ENCODE assay signal across 28 mouse cellular contexts in the genomic region with DNA sequence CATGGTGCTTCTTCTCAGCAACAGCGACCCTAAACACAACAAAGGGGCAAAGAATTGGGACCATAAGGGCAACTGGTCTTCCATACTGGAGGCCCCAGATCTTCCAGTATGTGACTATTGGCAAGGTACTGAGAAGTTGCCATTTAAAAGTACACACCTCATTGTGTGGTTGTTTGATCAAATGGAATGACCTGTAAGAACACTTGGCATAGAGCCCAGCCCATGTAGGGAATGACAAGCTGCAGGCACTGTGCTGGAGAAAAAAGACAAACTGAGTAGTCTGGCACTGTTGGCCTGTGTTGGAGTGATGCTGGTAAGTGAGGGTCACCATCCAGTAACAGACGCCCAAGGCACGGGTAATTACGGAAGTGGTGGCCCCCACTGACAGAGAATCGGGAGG.
DNase-seq lines count a peak whose midpoint lies in the region; ATAC-seq and TF ChIP-seq lines count a peak whose summit lies in the region.
"Had no signal": no experiment of that assay in that cellular context is flagged by ENCODE, and none has a peak within 500 bp of the region (broad histone marks: within the 10 kb centered on the region; RNA-seq: fewer than 3 reads in every experiment).

No protein-coding gene starts in this region.

- no peaks in the 10 kb centered on the region for H3K9me3 ChIP-seq in forebrain, embryonic 14.5 days (replicated peaks; ENCODE audit: control insufficient read depth, low read length)
- H3K9me3 ChIP-seq in forebrain, embryonic 15.5 days, result no peaks in the 10 kb centered on the region
- no peaks in the 10 kb centered on the region for H3K9me3 ChIP-seq in kidney, embryonic 14.5 days (ENCODE audit: control insufficient read depth, low read length)
- H3K9me3 ChIP-seq in midbrain, embryonic 14.5 days (ENCODE audit: control insufficient read depth, low read length), result no peaks in the 10 kb centered on the region
- no peaks in the 10 kb centered on the region for H3K9me3 ChIP-seq in midbrain, embryonic 13.5 days
- no peaks in the 10 kb centered on the region for H3K9me3 ChIP-seq in stomach, postnatal 0 days (ENCODE audit: control insufficient read depth, low read length)
- H3K9me3 ChIP-seq: embryonic facial prominence, embryonic 15.5 days; forebrain, embryonic 12.5 days; heart, embryonic 10.5 days; heart, embryonic 15.5 days; hindbrain, embryonic 12.5 days; intestine, embryonic 15.5 days; kidney, embryonic 15.5 days; midbrain, embryonic 12.5 days; neural tube, embryonic 15.5 days; stomach, embryonic 15.5 days had no signal

- TF ChIP-seq CTCF in stomach, postnatal 0 days (IDR thresholded peaks at IDR 0.05; ENCODE audit: low read depth), result no peak

- H3K4me2 ChIP-seq in forebrain, embryonic 14.5 days (ENCODE audit: low read length), result no peak overlapping the region
- H3K4me2 ChIP-seq in forebrain, embryonic 15.5 days (replicated peaks), result no peak overlapping the region
- H3K4me2 ChIP-seq in kidney, embryonic 14.5 days (replicated peaks; ENCODE audit: low read depth, low read length), result no peak overlapping the region
- no peak overlapping the region for H3K4me2 ChIP-seq in midbrain, embryonic 14.5 days (ENCODE audit: low read length)
- no peak overlapping the region for H3K4me2 ChIP-seq in midbrain, embryonic 13.5 days (replicated peaks)
- H3K4me2 ChIP-seq in stomach, postnatal 0 days (replicated peaks; ENCODE audit: low read depth), result no peak overlapping the region
- H3K4me2 ChIP-seq: embryonic facial prominence, embryonic 15.5 days; forebrain, embryonic 12.5 days; heart, embryonic 15.5 days; hindbrain, embryonic 12.5 days; intestine, embryonic 15.5 days; kidney, embryonic 15.5 days; liver, embryonic 11.5 days; midbrain, embryonic 12.5 days; neural tube, embryonic 15.5 days; stomach, embryonic 15.5 days had no signal

- peak; percentile 47 for DNase-seq in forebrain, embryonic 14.5 days (ENCODE audit: low spot score)
- peak; percentile 12 to 35 for DNase-seq in kidney, postnatal 36 days
- peak; percentile 17 for DNase-seq in midbrain, embryonic 14.5 days
- peak; percentile 34 for DNase-seq in stomach, postnatal 0 days (ENCODE audit: low spot score)
- DNase-seq in adrenal gland, adult 8-10 months, result no peak
- DNase-seq: adrenal gland, postnatal 10 days; B cell, adult 2 months; gastrocnemius, postnatal 14 days; heart, postnatal 36 days; lung, postnatal 10 days; retina, postnatal 1 day; right cerebral cortex, postnatal 14 days; thymus, postnatal 14 days had no signal

- TF ChIP-seq EP300 in stomach, postnatal 0 days (optimal IDR thresholded peaks at IDR 0.05), result no peak

- WGBS in forebrain, embryonic 14.5 days, result 81% methylated on average over 5 of the region's 5 CpGs
- 51% methylated on average over 5 of the region's 5 CpGs for WGBS in forebrain, embryonic 15.5 days
- 78% methylated on average over 5 of the region's 5 CpGs for WGBS in kidney, embryonic 14.5 days
- 90% methylated on average over 5 of the region's 5 CpGs for WGBS in midbrain, embryonic 14.5 days
- WGBS in midbrain, embryonic 13.5 days, result 90% methylated on average over 5 of the region's 5 CpGs
- 72% methylated on average over 5 of the region's 5 CpGs for whole genome bisulfite sequencing in stomach, postnatal 0 days

- H3K27me3 ChIP-seq in forebrain, embryonic 14.5 days (replicated peaks; ENCODE audit: control insufficient read depth, insufficient read depth, low read length), result no peaks in the 10 kb centered on the region
- no peaks in the 10 kb centered on the region for H3K27me3 ChIP-seq in forebrain, embryonic 15.5 days
- H3K27me3 ChIP-seq in kidney, embryonic 14.5 days (ENCODE audit: control insufficient read depth, insufficient read depth, low read length), result no peaks in the 10 kb centered on the region
- no peaks in the 10 kb centered on the region for H3K27me3 ChIP-seq in midbrain, embryonic 14.5 days (ENCODE audit: control insufficient read depth, insufficient read depth, low read length)
- H3K27me3 ChIP-seq in midbrain, embryonic 13.5 days, result no peaks in the 10 kb centered on the region
- H3K27me3 ChIP-seq in stomach, postnatal 0 days (ENCODE audit: control insufficient read depth, insufficient read depth, low read length), result no peaks in the 10 kb centered on the region
- H3K27me3 ChIP-seq: embryonic facial prominence, embryonic 15.5 days; heart, embryonic 15.5 days; intestine, embryonic 15.5 days; kidney, embryonic 15.5 days; midbrain, embryonic 12.5 days; stomach, embryonic 15.5 days had no signal

- H3K36me3 ChIP-seq in forebrain, embryonic 14.5 days (ENCODE audit: control insufficient read depth, insufficient read depth, low read length), result no peaks in the 10 kb centered on the region
- H3K36me3 ChIP-seq in forebrain, embryonic 15.5 days, result no peaks in the 10 kb centered on the region
- H3K36me3 ChIP-seq in kidney, embryonic 14.5 days (ENCODE audit: control insufficient read depth, insufficient read depth, low read length), result no peaks in the 10 kb centered on the region
- no peaks in the 10 kb centered on the region for H3K36me3 ChIP-seq in midbrain, embryonic 14.5 days (ENCODE audit: control insufficient read depth, insufficient read depth, low read length)
- H3K36me3 ChIP-seq in midbrain, embryonic 13.5 days, result no peaks in the 10 kb centered on the region
- H3K36me3 ChIP-seq in stomach, postnatal 0 days (ENCODE audit: control insufficient read depth, insufficient read depth, low read length), result no peaks in the 10 kb centered on the region
- H3K36me3 ChIP-seq: embryonic facial prominence, embryonic 15.5 days; forebrain, embryonic 12.5 days; heart, embryonic 10.5 days; heart, embryonic 15.5 days; hindbrain, embryonic 12.5 days; intestine, embryonic 15.5 days; kidney, embryonic 15.5 days; midbrain, embryonic 12.5 days; neural tube, embryonic 15.5 days; stomach, embryonic 15.5 days had no signal

- no peak overlapping the region for H3K9ac ChIP-seq in forebrain, embryonic 14.5 days (ENCODE audit: low read length)
- H3K9ac ChIP-seq in forebrain, embryonic 15.5 days (replicated peaks), result no peak overlapping the region
- no peak overlapping the region for H3K9ac ChIP-seq in kidney, embryonic 14.5 days (ENCODE audit: low read depth, low read length)
- no peak overlapping the region for H3K9ac ChIP-seq in midbrain, embryonic 14.5 days (replicated peaks; ENCODE audit: low read length)
- no peak overlapping the region for H3K9ac ChIP-seq in midbrain, embryonic 13.5 days (replicated peaks)
- H3K9ac ChIP-seq in stomach, postnatal 0 days (ENCODE audit: low read length), result no peak overlapping the region
- H3K9ac ChIP-seq: embryonic facial prominence, embryonic 15.5 days; forebrain, embryonic 12.5 days; heart, embryonic 15.5 days; hindbrain, embryonic 12.5 days; intestine, embryonic 15.5 days; kidney, embryonic 15.5 days; midbrain, embryonic 12.5 days; neural tube, embryonic 15.5 days; stomach, embryonic 15.5 days had no signal

- no peak for ATAC-seq in forebrain, embryonic 14.5 days
- no peak for ATAC-seq in forebrain, embryonic 15.5 days (replicated peaks)
- ATAC-seq in kidney, embryonic 14.5 days (ENCODE audit: low FRiP score, low TSS enrichment), result no peak
- ATAC-seq in midbrain, embryonic 14.5 days (ENCODE audit: low FRiP score, low TSS enrichment), result no peak
- ATAC-seq in midbrain, embryonic 13.5 days, result no peak
- ATAC-seq in stomach, postnatal 0 days (ENCODE audit: low FRiP score, low TSS enrichment), result no peak
- ATAC-seq: hindbrain, postnatal 0 days; intestine, embryonic 15.5 days had no signal

- no peaks in the 10 kb centered on the region; the same call in 1 of the 2 replicates for H3K4me1 ChIP-seq in forebrain, embryonic 14.5 days (ENCODE audit: control insufficient read depth, insufficient read depth, low read length)
- no peaks in the 10 kb centered on the region for H3K4me1 ChIP-seq in forebrain, embryonic 15.5 days
- H3K4me1 ChIP-seq in kidney, embryonic 14.5 days (ENCODE audit: control insufficient read depth, insufficient read depth, low read length), result no peaks in the 10 kb centered on the region
- H3K4me1 ChIP-seq in midbrain, embryonic 14.5 days (ENCODE audit: control insufficient read depth, insufficient read depth, low read length), result no peaks in the 10 kb centered on the region
- H3K4me1 ChIP-seq in midbrain, embryonic 13.5 days (replicated peaks), result no peaks in the 10 kb centered on the region; the same call in 1 of the 2 replicates
- no peaks in the 10 kb centered on the region for H3K4me1 ChIP-seq in stomach, postnatal 0 days (replicated peaks; ENCODE audit: control insufficient read depth, insufficient read depth)
- H3K4me1 ChIP-seq: embryonic facial prominence, embryonic 15.5 days; forebrain, embryonic 12.5 days; heart, embryonic 15.5 days; hindbrain, embryonic 12.5 days; intestine, embryonic 15.5 days; kidney, embryonic 15.5 days; neural tube, embryonic 15.5 days; stomach, embryonic 15.5 days had no signal

- no peak overlapping the region for H3K27ac ChIP-seq in forebrain, embryonic 14.5 days (ENCODE audit: low read depth, low read length)
- no peak overlapping the region for H3K27ac ChIP-seq in forebrain, embryonic 15.5 days (replicated peaks)
- H3K27ac ChIP-seq in kidney, embryonic 14.5 days (ENCODE audit: low read depth, low read length), result no peak overlapping the region
- no peak overlapping the region for H3K27ac ChIP-seq in midbrain, embryonic 14.5 days (replicated peaks; ENCODE audit: low read depth, low read length)
- no peak overlapping the region for H3K27ac ChIP-seq in midbrain, embryonic 13.5 days
- no peak overlapping the region for H3K27ac ChIP-seq in stomach, postnatal 0 days (replicated peaks)
- H3K27ac ChIP-seq: embryonic facial prominence, embryonic 15.5 days; forebrain, embryonic 12.5 days; heart, embryonic 10.5 days; heart, embryonic 15.5 days; hindbrain, embryonic 12.5 days; hindbrain, postnatal 0 days; intestine, embryonic 15.5 days; kidney, embryonic 15.5 days; midbrain, embryonic 12.5 days; neural tube, embryonic 15.5 days; stomach, embryonic 15.5 days had no signal

- no peak overlapping the region for H3K4me3 ChIP-seq in forebrain, embryonic 14.5 days (ENCODE audit: low read depth, low read length)
- H3K4me3 ChIP-seq in forebrain, embryonic 15.5 days, result no peak overlapping the region
- no peak overlapping the region for H3K4me3 ChIP-seq in kidney, embryonic 14.5 days (ENCODE audit: low read length)
- H3K4me3 ChIP-seq in midbrain, embryonic 14.5 days (replicated peaks; ENCODE audit: low read depth, low read length), result no peak overlapping the region
- no peak overlapping the region for H3K4me3 ChIP-seq in midbrain, embryonic 13.5 days (replicated peaks)
- H3K4me3 ChIP-seq in stomach, postnatal 0 days (ENCODE audit: low read depth, low read length), result no peak overlapping the region
- H3K4me3 ChIP-seq: embryonic facial prominence, embryonic 15.5 days; forebrain, embryonic 12.5 days; heart, embryonic 10.5 days; heart, embryonic 15.5 days; hindbrain, embryonic 12.5 days; intestine, embryonic 15.5 days; kidney, embryonic 15.5 days; midbrain, embryonic 12.5 days; neural tube, embryonic 15.5 days; stomach, embryonic 15.5 days had no signal
